Mouse (Mus musculus) adrenal gland, postnatal 10 days (tissue): ENCODE measurements around the gene Large2. TPM values are rescaled to one million over a fixed set of nuclear protein-coding genes. Genes with fewer than 3 reads are reported as not detected.

Source experiments
- DNase-seq: peaks from one replicate; pipeline ENCODE4 v3.0.0; 2021; ENCODE audit warnings: mixed read lengths
- total RNA-seq, 2 experiments: library from RNA; stranded (reverse); gene quantifications; 2 replicates each; pipeline ENCODE4 v1.2.3; 2021

Gene Large2
- total RNA-seq, 2 experiments from 2014 or later = 1.7 to 2.2 TPM

- no peak for DNase-seq
Observed at GRCm38 (mm10) chr2:92390206-92390930, 15.7 kb upstream of the Large2 start.

GRCm38 (mm10) chr2:92389645-92390044 is 15.0 kb upstream of the Large2 start:
- DNase-seq = no peak

- DNase-seq = peak; percentile 86
Observed at GRCm38 (mm10) chr2:92388891-92389641, 14.4 kb upstream of the Large2 start.

- no peak for DNase-seq
Observed at GRCm38 (mm10) chr2:92388081-92388517, 13.4 kb upstream of the Large2 start.

- no peak for DNase-seq
Observed at GRCm38 (mm10) chr2:92387646-92388045, 13.0 kb upstream of the Large2 start.

GRCm38 (mm10) chr2:92386821-92387570 is 12.3 kb upstream of the Large2 start:
- no peak for DNase-seq

GRCm38 (mm10) chr2:92385113-92386051 is 10.7 kb upstream of the Large2 start:
- no peak for DNase-seq

- no peak for DNase-seq
Observed at GRCm38 (mm10) chr2:92384101-92384500, 9.4 kb upstream of the Large2 start.

- no peak for DNase-seq
Observed at GRCm38 (mm10) chr2:92382759-92383158, 8.1 kb upstream of the Large2 start.

- DNase-seq = no peak
Observed at GRCm38 (mm10) chr2:92381901-92382588, 7.4 kb upstream of the Large2 start, which contains the start of gene 1700029I15Rik. 1700029I15Rik (plus strand) TSS chr2:92382538.

- DNase-seq = no peak
Observed at GRCm38 (mm10) chr2:92381161-92381560, 6.5 kb upstream of the Large2 start.

GRCm38 (mm10) chr2:92380495-92381050 is 5.9 kb upstream of the Large2 start:
- no peak for DNase-seq

GRCm38 (mm10) chr2:92379783-92380494 is 5.3 kb upstream of the Large2 start:
- no peak for DNase-seq

- no peak for DNase-seq
Observed at GRCm38 (mm10) chr2:92377320-92377719, 2.7 kb upstream of the Large2 start.

GRCm38 (mm10) chr2:92376300-92376699 is 1.6 kb upstream of the Large2 start:
- peak; percentile 40 for DNase-seq

- DNase-seq = peak; percentile 27
Observed at GRCm38 (mm10) chr2:92375788-92376187, 1.1 kb upstream of the Large2 start.

GRCm38 (mm10) chr2:92375099-92375623 is 492 bp upstream of the Large2 start:
- DNase-seq = peak; percentile 97

- no peak for DNase-seq
Observed at GRCm38 (mm10) chr2:92373437-92373813, 1.2 kb downstream of the Large2 start.

GRCm38 (mm10) chr2:92372767-92373436 is 1.8 kb downstream of the Large2 start:
- DNase-seq = peak; percentile 83
